19 mouse cellular contexts compared by ENCODE assay signal in the genomic region with DNA sequence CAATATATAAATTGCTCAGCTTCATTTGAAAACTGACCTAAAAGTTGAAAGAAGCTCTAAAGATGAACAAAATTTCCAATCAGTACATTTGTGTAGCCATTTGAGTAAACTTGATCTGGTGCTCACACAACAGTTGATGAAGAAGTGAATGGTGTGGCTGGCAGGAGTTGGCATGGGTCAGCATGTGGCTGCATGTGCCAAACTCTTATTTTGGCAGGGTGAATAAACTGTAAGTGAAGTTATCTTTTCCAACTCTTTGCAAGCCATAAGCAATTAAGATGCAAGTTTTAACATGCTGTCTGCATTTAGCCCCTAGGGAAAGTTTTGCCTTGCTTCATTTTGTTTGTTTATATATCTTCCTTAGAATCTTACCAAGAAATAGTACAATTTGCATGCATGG.
"Had no signal": no experiment of that assay in that cellular context is flagged by ENCODE, and none has a peak within 500 bp of the region (broad histone marks: within the 10 kb centered on the region; RNA-seq: fewer than 3 reads in every experiment).

No protein-coding gene starts in this region.

- DNase-seq: kidney, adult 11 months; kidney, adult 8-10 months; kidney, postnatal 14 days; kidney, postnatal 4 days; liver, embryonic 13.5 days; lung, adult 2 months; lung, postnatal 10 days; lung, postnatal 36 days; retina, postnatal 1 day; right cerebral cortex, postnatal 25 days; spleen, adult 18-20 months; thymus, postnatal 25 days had no signal

- ATAC-seq: midbrain, embryonic 13.5 days; midbrain, embryonic 16.5 days had no signal

- H3K4me3 ChIP-seq: liver, embryonic 13.5 days; megakaryocyte, embryonic 14.5 days; midbrain, embryonic 10.5 days; midbrain, embryonic 13.5 days; myocyte; neural tube, embryonic 13.5 days; stomach, embryonic 15.5 days had no signal

- H3K9me3 ChIP-seq: liver, embryonic 13.5 days; megakaryocyte, embryonic 14.5 days; midbrain, embryonic 10.5 days; midbrain, embryonic 13.5 days; neural tube, embryonic 13.5 days; stomach, embryonic 15.5 days had no signal

- H3K27ac ChIP-seq: liver, embryonic 13.5 days; midbrain, embryonic 10.5 days; midbrain, embryonic 13.5 days; neural tube, embryonic 13.5 days; stomach, embryonic 15.5 days had no signal

- H3K27me3 ChIP-seq: liver, embryonic 13.5 days; megakaryocyte, embryonic 14.5 days; midbrain, embryonic 13.5 days; neural tube, embryonic 13.5 days; stomach, embryonic 15.5 days had no signal

- H3K4me2 ChIP-seq: liver, embryonic 13.5 days; midbrain, embryonic 13.5 days; neural tube, embryonic 13.5 days; stomach, embryonic 15.5 days had no signal

- H3K9ac ChIP-seq: liver, embryonic 13.5 days; midbrain, embryonic 13.5 days; neural tube, embryonic 13.5 days; stomach, embryonic 15.5 days had no signal

- H3K4me1 ChIP-seq: liver, embryonic 13.5 days; midbrain, embryonic 10.5 days; midbrain, embryonic 13.5 days; neural tube, embryonic 13.5 days had no signal

- H3K36me3 ChIP-seq: liver, embryonic 13.5 days; midbrain, embryonic 10.5 days; midbrain, embryonic 13.5 days; neural tube, embryonic 13.5 days; stomach, embryonic 15.5 days had no signal
